Mouse (Mus musculus) kidney, postnatal 0 days (tissue): ENCODE data around the gene Setd7. TPM values are rescaled to one million over a fixed set of nuclear protein-coding genes. Genes with fewer than 3 reads are reported as not detected.

Source experiments
- ATAC-seq: fragments of 200-750 bp; cut with Nextera tagmentation; replicated peaks from 2 replicates; pipeline ENCODE4 v1.8.0; 2017; ENCODE audit warnings: low read depth, moderate number of reproducible peaks, moderate TSS enrichment, moderate library complexity; ENCODE audit not compliant: low FRiP score
- DNase-seq: peaks from one replicate; pipeline ENCODE4 v3.0.0-alpha.2; 2016; ENCODE audit warnings: low spot score
- H3K27ac ChIP-seq: fragments of 300-500 bp; sonication (generic); 2 replicates; pipeline ENCODE4 v1.5.1; 2014; ENCODE audit warnings: mild to moderate bottlenecking
- H3K27me3 ChIP-seq: fragments of 300-500 bp; sonication (generic); 2 replicates; pipeline ENCODE4 v1.6.1; 2014; ENCODE audit warnings: low read length, mixed read lengths; ENCODE audit not compliant: insufficient read depth
- H3K36me3 ChIP-seq: fragments of 300-500 bp; sonication (generic); 2 replicates; pipeline ENCODE4 v1.6.1; 2014; ENCODE audit warnings: low read length, mixed read lengths; ENCODE audit not compliant: insufficient read depth
- H3K4me1 ChIP-seq: fragments of 300-500 bp; sonication (generic); replicated peaks from 2 replicates; pipeline ENCODE4 v1.6.1; 2014; ENCODE audit warnings: antibody characterized with exemption, low read length, mixed read lengths; ENCODE audit not compliant: insufficient read depth
- H3K4me2 ChIP-seq: fragments of 300-500 bp; sonication (generic); 2 replicates; pipeline ENCODE4 v1.6.1; 2014; ENCODE audit warnings: mild to moderate bottlenecking, low read length, moderate library complexity, mixed read lengths
- H3K4me3 ChIP-seq: fragments of 300-500 bp; sonication (generic); replicated peaks from 2 replicates; pipeline ENCODE4 v1.5.1; 2014; ENCODE audit warnings: low read depth, low read length
- H3K9ac ChIP-seq: fragments of 300-500 bp; sonication (generic); 2 replicates; pipeline ENCODE4 v1.6.1; 2014; ENCODE audit warnings: low read depth, low read length
- H3K9me3 ChIP-seq: fragments of 300-500 bp; sonication (generic); replicated peaks from 2 replicates; pipeline ENCODE4 v1.6.1; 2016; ENCODE audit warnings: low read length, inconsistent platforms, mixed read lengths
- CTCF ChIP-seq: IDR thresholded peaks from 2 replicates; pipeline ENCODE4 v1.5.1; 2016; ENCODE audit warnings: antibody characterized with exemption, low read depth, mild to moderate bottlenecking, moderate library complexity
- WGBS: fragments of 180-500 bp; shearing (Covaris S2); extraction: QIAGEN DNeasy Blood & Tissue Kit; methylation state at CpG from one replicate; pipeline ENCODE4 v1.1.7; 2014; 5-methylcytosine and 5-hydroxymethylcytosine counted together
- polyA plus RNA-seq: library from polyadenylated mRNA; unstranded; fragments of >200 nt; fragmentation: Nextera tagmentation; extraction: Ambion mirVana; gene quantifications from 2 replicates; pipeline ENCODE4 v1.2.1, GENCODE M21; 2015

Setd7 gene
- polyA plus RNA-seq, 1 experiment from 2014 or later, result 2.0 TPM

DNA sequence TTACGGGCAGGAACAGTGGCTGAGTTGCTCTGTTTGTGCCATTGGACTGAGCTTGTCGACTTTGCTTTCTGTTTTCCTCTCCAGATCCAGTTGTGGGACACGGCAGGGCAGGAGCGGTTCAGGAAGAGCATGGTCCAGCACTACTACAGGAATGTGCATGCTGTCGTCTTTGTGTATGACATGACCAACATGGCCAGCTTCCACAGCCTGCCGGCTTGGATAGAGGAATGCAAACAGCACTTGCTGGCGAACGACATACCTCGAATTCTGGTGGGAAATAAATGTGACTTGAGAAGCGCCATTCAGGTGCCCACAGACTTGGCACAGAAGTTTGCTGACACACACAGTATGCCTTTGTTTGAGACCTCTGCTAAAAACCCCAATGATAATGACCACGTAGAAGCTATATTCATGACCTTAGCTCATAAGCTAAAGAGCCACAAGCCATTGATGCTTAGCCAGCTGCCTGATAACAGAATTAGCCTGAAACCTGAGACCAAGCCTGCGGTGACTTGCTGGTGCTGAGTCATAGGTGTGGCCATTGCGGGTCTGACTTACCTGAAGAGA lies 67.3 kb downstream of the Setd7 start:
- no peak for TF ChIP-seq CTCF
- no peak overlapping the region for H3K4me2 ChIP-seq
- WGBS, result 85% methylated on average over 13 of the region's 13 CpGs
- no peaks in the 10 kb centered on the region for H3K4me1 ChIP-seq
- H3K27ac ChIP-seq, result no peak overlapping the region
- H3K9me3 ChIP-seq, result no peaks in the 10 kb centered on the region
- DNase-seq, result no peak
- H3K4me3 ChIP-seq, result no peak overlapping the region
- peaks cover 11% of the 10 kb centered on the region; the same call in 1 of the 2 replicates for H3K36me3 ChIP-seq
- H3K9ac ChIP-seq, result no peak overlapping the region
- ATAC-seq, result no peak
- no peaks in the 10 kb centered on the region for H3K27me3 ChIP-seq

DNA sequence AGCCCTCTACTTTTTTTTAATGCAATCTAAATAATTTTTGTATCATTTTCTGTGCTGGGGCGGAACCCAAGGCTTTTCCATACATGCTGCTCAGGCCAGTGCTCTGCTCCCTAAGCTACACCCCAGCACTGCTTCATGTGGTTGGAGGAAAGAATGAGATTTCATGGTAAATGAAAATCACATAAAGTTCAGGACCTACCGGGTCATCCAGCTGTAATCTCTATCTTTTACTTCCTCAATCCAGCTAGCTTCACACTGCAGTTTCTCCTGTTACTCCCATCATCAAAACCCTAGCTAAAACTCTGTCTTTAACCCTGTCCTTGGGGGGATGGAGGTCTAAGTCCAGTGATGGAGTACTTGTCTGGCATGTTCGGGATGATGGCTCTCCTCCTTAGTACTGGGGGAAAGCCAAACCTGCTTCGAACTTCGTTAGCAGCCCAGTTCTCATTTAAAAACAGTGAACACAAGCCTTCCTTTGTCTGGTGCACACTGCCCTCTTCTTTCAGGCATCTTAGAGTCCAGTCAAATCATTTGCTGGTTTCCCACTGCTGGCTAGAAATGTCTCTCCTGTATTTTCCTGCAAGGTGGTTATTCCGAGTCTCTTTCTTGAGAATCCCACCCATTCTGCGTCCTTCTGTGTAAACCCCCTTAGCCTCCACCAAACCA lies 70.5 kb downstream of the Setd7 start:
- 81% methylated on average over 7 of the region's 7 CpGs for WGBS
- H3K36me3 ChIP-seq, result peaks cover 11% of the 10 kb centered on the region; the same call in 1 of the 2 replicates
- H3K4me1 ChIP-seq, result 0 out of 2 replicates have a peak, but pooled peaks cover 7% of the 10 kb centered on the region
- H3K9me3 ChIP-seq, result no peaks in the 10 kb centered on the region
- no peak overlapping the region for H3K4me2 ChIP-seq
- H3K9ac ChIP-seq, result no peak overlapping the region
- no peaks in the 10 kb centered on the region for H3K27me3 ChIP-seq
- ATAC-seq (no peak), DNase-seq (no peak)
- H3K4me3 ChIP-seq, result no peak overlapping the region
- TF ChIP-seq CTCF, result no peak
- no peak overlapping the region for H3K27ac ChIP-seq

GRCm38 (mm10) chr3:51486491-51487195 lies 74.0 kb downstream of the Setd7 start:
- H3K4me2 ChIP-seq, result no peak overlapping the region
- DNase-seq (no peak), ATAC-seq (no peak)
- no peaks in the 10 kb centered on the region for H3K27me3 ChIP-seq
- 0 out of 2 replicates have a peak, but pooled peaks cover 18% of the 10 kb centered on the region for H3K4me1 ChIP-seq
- no peak overlapping the region for H3K27ac ChIP-seq
- TF ChIP-seq CTCF, result no peak
- 89% methylated on average over 4 of the region's 4 CpGs for WGBS
- no peaks in the 10 kb centered on the region for H3K36me3 ChIP-seq
- H3K9me3 ChIP-seq, result no peaks in the 10 kb centered on the region
- no peak overlapping the region for H3K4me3 ChIP-seq
- H3K9ac ChIP-seq, result no peak overlapping the region

- H3K4me2 ChIP-seq, result peak overlapping the region; percentile 86
- DNase-seq (no peak), ATAC-seq (no peak)
- H3K36me3 ChIP-seq, result no peaks in the 10 kb centered on the region
- 31% methylated on average over 4 of the region's 4 CpGs for WGBS
- no peaks in the 10 kb centered on the region for H3K9me3 ChIP-seq
- no peak for TF ChIP-seq CTCF
- H3K4me1 ChIP-seq, result 0 out of 2 replicates have a peak, but pooled peaks cover 18% of the 10 kb centered on the region
- no peak overlapping the region for H3K27ac ChIP-seq
- H3K27me3 ChIP-seq, result no peaks in the 10 kb centered on the region
- no peak overlapping the region for H3K4me3 ChIP-seq
- no peak overlapping the region for H3K9ac ChIP-seq
Measured at GRCm38 (mm10) chr3:51485347-51485746, 75.3 kb downstream of the Setd7 start.

GRCm38 (mm10) chr3:51484370-51484769 lies 76.3 kb downstream of the Setd7 start:
- no peaks in the 10 kb centered on the region for H3K27me3 ChIP-seq
- ATAC-seq, result peak; percentile 22
- H3K27ac ChIP-seq, result peak overlapping the region; percentile 97
- H3K4me1 ChIP-seq, result 0 out of 2 replicates have a peak, but pooled peaks cover 18% of the 10 kb centered on the region
- peak; percentile 10 for DNase-seq
- WGBS, result under 1% methylated on average over 33 of the region's 33 CpGs
- no peaks in the 10 kb centered on the region for H3K36me3 ChIP-seq
- peak overlapping the region; percentile 86 for H3K4me2 ChIP-seq
- TF ChIP-seq CTCF, result no peak
- H3K4me3 ChIP-seq, result peak overlapping the region; percentile 84
- H3K9ac ChIP-seq, result peak overlapping the region; percentile 91
- no peaks in the 10 kb centered on the region for H3K9me3 ChIP-seq

DNA sequence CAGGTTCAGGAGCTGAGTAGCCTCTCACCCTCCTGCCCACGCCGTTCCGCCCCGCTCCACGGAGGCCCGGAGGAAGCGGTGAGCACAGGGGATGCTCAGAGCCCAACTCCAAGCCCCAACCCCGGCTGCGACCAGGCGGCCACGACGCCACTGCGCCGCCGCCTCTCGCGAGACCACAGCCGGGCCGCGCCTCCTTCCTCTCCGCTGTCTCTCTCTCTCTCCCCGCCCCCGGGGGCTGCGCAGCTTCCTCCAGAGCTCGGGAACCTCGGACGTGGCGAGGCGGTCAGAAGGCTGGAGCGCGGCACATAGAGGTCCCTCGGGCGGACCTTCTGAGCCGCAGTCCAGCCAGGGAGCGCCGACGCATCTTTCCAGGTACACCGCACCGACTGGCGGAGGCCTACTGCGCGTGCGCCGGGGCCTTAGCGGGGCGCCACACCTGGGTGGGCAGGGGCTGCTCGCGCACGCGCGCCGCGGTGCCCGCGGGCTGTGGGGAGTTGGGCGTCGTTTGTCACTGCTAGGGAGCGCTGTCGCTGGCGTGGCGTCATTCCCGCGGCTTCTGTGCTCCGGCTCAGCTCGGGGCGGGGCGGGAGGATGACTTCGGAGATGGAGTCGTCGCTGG lies 76.8 kb downstream of the Setd7 start, which contains the start of gene Rab33b:
Rab33b (plus strand) TSS at position 180 of the 619 bp plus-strand sequence.
- Histone ChIP-seq H3K4me1 (0 out of 2 replicates have a peak, but pooled peaks cover 18% of the 10 kb centered on the region), H3K27ac (peak within 1 kb of the TSS; percentile 97), H3K27me3 (no peaks in the 10 kb centered on the region), H3K9me3 (no peaks in the 10 kb centered on the region), H3K4me2 (peak within 1 kb of the TSS; percentile 86), H3K4me3 (peak within 1 kb of the TSS; percentile 84), H3K36me3 (no peaks in the 10 kb centered on the region), H3K9ac (peak within 1 kb of the TSS; percentile 91)
- WGBS, result under 1% methylated on average over 70 of the region's 70 CpGs
- TF ChIP-seq CTCF, result peak; percentile 47; the same call in 1 of the 2 replicates
- DNase-seq (peak; percentile 99), ATAC-seq (peak; percentile 99)
